Mouse (Mus musculus) stomach, postnatal 0 days (tissue): ENCODE data around the gene Agrn. TPM values are rescaled to one million over a fixed set of nuclear protein-coding genes. Genes with fewer than 3 reads are reported as not detected.
A peak's percentile ranks its signal among the peaks of the same experiment; 100 is the strongest.

Experiments used
- ATAC-seq: fragments of 200-750 bp; cut with Nextera tagmentation; 2 replicates; pipeline ENCODE4 v1.8.0; 2017; ENCODE audit not compliant: low FRiP score, low TSS enrichment
- DNase-seq: peaks from one replicate; pipeline ENCODE4 v3.0.0-alpha.2; 2016; ENCODE audit warnings: low spot score
- H3K27ac ChIP-seq: fragments of 300-500 bp; sonication (generic); replicated peaks from 2 replicates; pipeline ENCODE4 v1.5.1; 2014; ENCODE audit warnings: mild to moderate bottlenecking, control low read depth
- H3K27me3 ChIP-seq: fragments of 300-500 bp; sonication (generic); 2 replicates; pipeline ENCODE4 v1.6.1; 2014; ENCODE audit warnings: low read length; ENCODE audit not compliant: control insufficient read depth, insufficient read depth
- H3K36me3 ChIP-seq: fragments of 300-500 bp; sonication (generic); 2 replicates; pipeline ENCODE4 v1.6.1; 2014; ENCODE audit warnings: low read length, mixed read lengths; ENCODE audit not compliant: control insufficient read depth, insufficient read depth
- H3K4me1 ChIP-seq: fragments of 300-500 bp; sonication (generic); replicated peaks from 2 replicates; pipeline ENCODE4 v1.6.1; 2014; ENCODE audit warnings: antibody characterized with exemption; ENCODE audit not compliant: control insufficient read depth, insufficient read depth
- H3K4me2 ChIP-seq: fragments of 300-500 bp; sonication (generic); replicated peaks from 2 replicates; pipeline ENCODE4 v1.6.1; 2014; ENCODE audit warnings: low read depth, mild to moderate bottlenecking, control low read depth, moderate library complexity
- H3K4me3 ChIP-seq: fragments of 300-500 bp; sonication (generic); 2 replicates; pipeline ENCODE4 v1.5.1; 2014; ENCODE audit warnings: low read depth, low read length, control low read depth
- H3K9ac ChIP-seq: fragments of 300-500 bp; sonication (generic); 2 replicates; pipeline ENCODE4 v1.6.1; 2014; ENCODE audit warnings: mild to moderate bottlenecking, low read length, control low read depth, mixed read lengths
- H3K9me3 ChIP-seq: fragments of 300-500 bp; sonication (generic); 2 replicates; pipeline ENCODE4 v1.6.1; 2016; ENCODE audit warnings: low read length; ENCODE audit not compliant: control insufficient read depth
- CTCF ChIP-seq: IDR thresholded peaks from 2 replicates; pipeline ENCODE4 v1.5.1; 2016; ENCODE audit warnings: antibody characterized with exemption, low read depth, mild to moderate bottlenecking, moderate library complexity
- EP300 ChIP-seq: optimal IDR thresholded peaks from 2 replicates; pipeline ENCODE3; 2016; ENCODE audit warnings: antibody characterized with exemption
- WGBS: fragments of 180-500 bp; shearing (Covaris S2); extraction: QIAGEN DNeasy Blood & Tissue Kit; methylation state at CpG from one replicate; pipeline ENCODE4 v1.1.7; 2014; 5-methylcytosine and 5-hydroxymethylcytosine counted together
- polyA plus RNA-seq: library from polyadenylated mRNA; unstranded; fragments of >200 nt; fragmentation: Nextera tagmentation; extraction: Ambion mirVana; gene quantifications from 2 replicates; pipeline ENCODE4 v1.2.1, GENCODE M21; 2015

The Agrn gene
- polyA plus RNA-seq, 1 experiment from 2014 or later = 17.7 TPM

DNA sequence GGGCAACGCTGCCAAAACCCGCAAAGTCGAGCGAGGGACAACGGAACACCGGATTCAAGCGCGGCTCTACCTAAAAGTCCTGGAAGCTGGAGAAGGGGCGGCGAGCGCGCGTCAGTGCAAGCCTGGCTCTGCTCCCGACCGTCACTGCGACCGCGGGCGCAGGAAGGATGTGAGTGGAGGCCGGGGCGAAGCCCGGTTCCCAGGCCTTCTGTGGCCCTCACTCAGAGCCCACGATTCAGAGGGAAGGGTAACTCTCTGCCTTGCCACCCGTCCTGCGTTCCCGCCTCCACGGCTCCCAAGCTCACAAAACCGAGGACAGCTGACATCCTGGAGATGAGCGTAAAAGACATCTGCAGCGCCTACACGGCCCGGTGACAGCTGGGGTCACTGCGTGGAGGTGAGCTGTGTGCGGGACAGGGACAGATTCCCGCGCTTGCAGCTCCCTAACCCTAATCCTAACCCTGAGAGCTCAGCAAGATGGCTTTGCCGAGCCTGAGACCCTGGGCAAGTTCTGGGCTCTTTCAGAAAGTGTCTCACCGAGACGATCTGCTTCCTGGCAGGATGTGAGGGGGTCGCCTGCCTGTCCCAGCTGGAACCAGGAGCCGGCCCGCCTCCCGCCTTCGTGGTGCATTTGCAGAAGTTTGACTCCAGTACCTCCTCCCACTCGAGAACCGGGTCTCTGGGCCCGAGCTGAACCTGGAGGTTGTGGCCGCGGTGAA lies 6.3 kb upstream of the Agrn start:
- 1% methylated on average over 49 of the region's 49 CpGs for WGBS
- no peak for DNase-seq
- peak; percentile 43; the same call in 1 of the 2 replicates for ATAC-seq

DNA sequence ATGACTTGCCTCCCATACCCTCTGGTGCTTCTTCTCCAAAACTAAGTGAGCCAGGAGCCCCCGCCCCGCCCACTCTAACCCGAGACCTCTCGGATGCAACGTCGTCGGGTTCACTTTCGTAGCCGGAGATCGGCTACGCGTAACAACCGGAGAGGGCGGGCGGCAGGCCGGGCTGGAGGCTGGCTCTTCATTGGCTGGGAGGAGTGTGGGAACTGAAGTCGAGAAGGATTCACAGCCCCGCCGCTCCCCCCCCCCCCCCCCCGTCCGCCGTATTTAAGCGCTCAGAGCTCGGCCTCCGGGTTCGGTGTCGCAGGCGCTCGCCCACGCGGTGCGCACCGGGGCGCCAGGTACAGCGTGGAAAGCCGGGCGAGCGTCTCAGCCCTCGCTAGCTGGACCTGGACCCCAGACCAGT lies 5.7 kb upstream of the Agrn start, which contains the start of gene AW011738:
AW011738 (plus strand) TSS at position 304 of the 412 bp plus-strand sequence.
- WGBS = under 1% methylated on average over 27 of the region's 39 CpGs
- peaks cover 5% of the 10 kb centered on the region; the same call in 1 of the 2 replicates for H3K4me1 ChIP-seq
- ATAC-seq = peak; percentile 76
- peak within 1 kb of the TSS; percentile 69 for H3K9ac ChIP-seq
- no peaks in the 10 kb centered on the region for H3K27me3 ChIP-seq
- H3K9me3 ChIP-seq = no peaks in the 10 kb centered on the region
- peak within 1 kb of the TSS; percentile 92 for H3K4me2 ChIP-seq
- H3K27ac ChIP-seq = peak within 1 kb of the TSS; percentile 69
- peak; percentile 57 for DNase-seq
- TF ChIP-seq EP300 (no peak), CTCF (no peak)
- peak within 1 kb of the TSS; percentile 54 for H3K4me3 ChIP-seq
- H3K36me3 ChIP-seq = no peaks in the 10 kb centered on the region

More for the DNA sequence above, 6.3 kb upstream of the Agrn start:
- H3K36me3 ChIP-seq = no peaks in the 10 kb centered on the region
- peaks cover 5% of the 10 kb centered on the region; the same call in 1 of the 2 replicates for H3K4me1 ChIP-seq
- TF ChIP-seq CTCF = no peak
- TF ChIP-seq EP300 = no peak
- peak overlapping the region; percentile 92 for H3K4me2 ChIP-seq
- peak overlapping the region; percentile 69 for H3K9ac ChIP-seq
- H3K27me3 ChIP-seq = no peaks in the 10 kb centered on the region
- H3K9me3 ChIP-seq = no peaks in the 10 kb centered on the region
- H3K4me3 ChIP-seq = peak overlapping the region; percentile 54
- H3K27ac ChIP-seq = peak overlapping the region; percentile 69

DNA sequence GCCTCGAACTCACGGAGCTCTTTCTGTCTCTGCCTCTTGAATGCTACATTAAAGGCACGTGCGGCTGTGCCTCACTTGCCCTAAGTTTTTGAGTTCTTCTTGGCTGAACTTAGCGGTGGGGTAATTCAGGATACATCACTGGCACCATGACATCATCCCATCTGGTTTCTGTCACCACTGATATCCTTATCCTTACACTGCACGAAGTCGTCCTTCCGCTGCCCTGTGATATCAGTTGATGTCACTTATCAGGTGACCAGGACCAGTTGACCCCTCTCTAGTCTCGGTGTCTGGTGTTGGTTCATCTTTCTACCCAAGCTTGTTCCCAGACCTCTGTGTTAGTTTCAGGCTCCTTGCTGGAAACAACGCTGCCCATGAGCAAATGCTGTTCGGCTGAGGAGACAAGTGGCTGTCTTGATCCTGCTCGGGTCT lies 5.2 kb upstream of the Agrn start:
- WGBS = 39% methylated on average over 12 of the region's 12 CpGs
- no peaks in the 10 kb centered on the region for H3K36me3 ChIP-seq
- H3K9ac ChIP-seq = peak overlapping the region; percentile 69; the same call in 1 of the 2 replicates
- ATAC-seq (no peak), DNase-seq (no peak)
- TF ChIP-seq EP300 (no peak), CTCF (no peak)
- H3K4me2 ChIP-seq = peak overlapping the region; percentile 92
- no peaks in the 10 kb centered on the region for H3K9me3 ChIP-seq
- peak overlapping the region; percentile 54; the same call in 1 of the 2 replicates for H3K4me3 ChIP-seq
- H3K4me1 ChIP-seq = peaks cover 5% of the 10 kb centered on the region; the same call in 1 of the 2 replicates
- H3K27ac ChIP-seq = peak overlapping the region; percentile 69
- H3K27me3 ChIP-seq = no peaks in the 10 kb centered on the region

DNA sequence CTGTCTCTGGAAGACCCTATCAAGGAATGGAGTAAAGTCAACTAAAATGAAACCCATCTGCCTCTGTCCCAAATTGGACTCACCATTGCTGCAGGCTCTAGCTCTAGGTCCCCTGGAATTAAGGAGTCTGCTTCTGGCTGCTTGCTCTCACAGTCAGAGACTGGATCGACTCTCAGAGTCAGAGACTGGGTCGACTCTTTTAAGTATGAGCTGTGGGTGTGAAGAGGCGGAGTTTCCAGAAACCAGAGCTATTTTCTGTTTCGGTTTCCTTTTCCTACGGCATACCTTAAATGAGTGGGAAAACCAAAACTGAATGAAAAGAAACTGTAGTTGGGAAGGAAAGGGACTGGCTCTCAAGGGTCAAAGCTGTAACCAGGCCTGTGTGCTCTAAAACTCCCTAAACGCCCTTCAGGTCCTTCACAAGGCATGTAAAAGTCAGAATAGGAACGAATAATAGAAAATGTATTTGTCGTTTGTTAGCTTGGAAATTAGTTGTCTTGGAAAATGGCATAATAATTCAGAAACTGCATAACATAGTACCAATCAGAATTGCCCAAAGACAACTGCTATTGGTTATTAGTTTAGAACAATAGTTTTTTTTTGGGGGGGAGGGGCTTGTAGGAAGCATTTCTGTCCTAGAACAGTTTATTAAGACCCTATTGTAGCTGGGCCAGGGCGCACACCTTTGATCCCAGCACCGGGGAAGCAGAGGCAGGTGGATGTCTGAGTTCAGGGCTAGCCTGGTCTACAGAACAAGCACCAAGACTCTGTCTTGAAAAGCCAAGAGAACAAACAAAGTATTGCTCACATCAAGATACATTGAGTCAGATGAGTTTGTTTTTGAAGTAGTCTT lies 3.6 kb upstream of the Agrn start, which contains the start of gene Isg15:
Isg15 (minus strand) TSS at position 196 of the 853 bp plus-strand sequence.
- no peak within 1 kb of the TSS for H3K4me3 ChIP-seq
- no peak within 1 kb of the TSS for H3K9ac ChIP-seq
- WGBS = 54% methylated on average over 10 of the region's 10 CpGs

DNA sequence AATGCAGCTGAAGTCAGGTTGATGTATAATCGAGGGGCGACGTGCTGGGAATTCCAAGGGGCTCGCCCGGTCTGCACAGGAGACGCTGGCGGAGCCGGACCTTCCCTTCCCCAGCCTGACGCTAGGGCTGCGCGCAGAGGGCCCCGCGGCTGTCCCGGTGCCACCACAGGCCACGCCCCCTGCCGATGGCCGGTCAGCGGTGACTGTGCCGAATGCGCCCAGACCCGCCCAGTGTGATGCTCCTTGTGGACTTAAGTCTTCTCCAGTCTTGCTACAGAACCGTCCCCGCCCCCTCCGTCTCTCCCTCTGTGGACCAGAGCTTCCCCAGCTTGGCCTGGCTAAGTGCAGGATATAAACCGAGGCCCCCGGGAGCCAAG lies 529 bp upstream of the Agrn start:
- Histone ChIP-seq H3K27ac (peak overlapping the region; percentile 92), H3K36me3 (no peaks in the 10 kb centered on the region; the same call in 1 of the 2 replicates), H3K4me2 (peak overlapping the region; percentile 61), H3K4me1 (peaks cover 8% of the 10 kb centered on the region), H3K9ac (peak overlapping the region; percentile 64), H3K27me3 (no peaks in the 10 kb centered on the region), H3K9me3 (no peaks in the 10 kb centered on the region), H3K4me3 (peak overlapping the region; percentile 88)
- ATAC-seq = peak; percentile 91
- WGBS = under 1% methylated on average over 23 of the region's 26 CpGs
- DNase-seq = peak; percentile 93
- TF ChIP-seq EP300 = no peak
- peak; percentile 55 for TF ChIP-seq CTCF

More for the DNA sequence above, 3.6 kb upstream of the Agrn start, which contains the start of gene Isg15:
- Histone ChIP-seq H3K9me3 (no peaks in the 10 kb centered on the region), H3K27me3 (no peaks in the 10 kb centered on the region), H3K4me2 (peak within 1 kb of the TSS; percentile 29), H3K27ac (no peak within 1 kb of the TSS), H3K4me1 (peaks cover 9% of the 10 kb centered on the region), H3K36me3 (no peaks in the 10 kb centered on the region)
- TF ChIP-seq EP300 = no peak
- no peak for TF ChIP-seq CTCF
- no peak for ATAC-seq
- DNase-seq = no peak
